Mouse (Mus musculus) activated CD4-positive, CD25-positive, alpha-beta regulatory T cell, adult 4 months (primary cell): ENCODE results near the gene 1700008O03Rik. TPM values are rescaled to one million over a fixed set of nuclear protein-coding genes. Genes with fewer than 3 reads are reported as not detected.

Experiments used
- ATAC-seq: one replicate; pipeline ENCODE4 v1.8.0; 2017
- polyA plus RNA-seq, 2 experiments: library from polyadenylated mRNA; unstranded; fragments of 100-300 nt; shearing (Covaris generic); gene quantifications; one replicate each; pipeline ENCODE4 v1.2.1; 2017

Gene 1700008O03Rik
- polyA plus RNA-seq, 2 experiments from 2014 or later, result 0.59 to 0.66 TPM

DNA sequence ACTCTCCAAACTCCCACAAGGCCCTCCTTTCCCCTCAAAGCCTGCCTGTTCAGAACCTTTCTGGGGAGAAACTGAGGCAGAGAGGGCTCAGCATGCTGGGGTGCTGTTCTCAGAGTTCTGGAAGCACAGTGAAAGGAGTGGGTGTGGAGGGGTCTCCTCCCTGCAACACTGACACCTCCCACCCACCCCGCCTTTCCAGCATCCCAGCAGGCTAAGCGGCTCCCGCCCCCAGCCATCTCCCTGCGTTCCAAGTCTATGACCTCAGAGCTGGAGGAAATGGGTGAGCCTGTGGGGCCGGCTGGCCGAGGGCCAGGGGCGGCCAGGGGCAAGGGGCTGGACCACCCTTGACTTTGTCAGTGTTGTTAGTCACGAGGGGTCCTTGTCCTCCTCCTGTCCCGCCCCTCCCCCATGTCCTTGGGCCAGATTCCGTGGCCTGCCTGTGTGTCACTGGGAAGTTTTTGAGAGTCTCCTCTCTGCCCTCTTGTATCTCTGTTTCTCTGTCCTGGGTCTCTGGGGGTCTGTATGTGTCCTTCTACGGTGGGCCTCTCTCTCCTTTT, 42.1 kb downstream of the 1700008O03Rik start:
- ATAC-seq, result no peak

DNA sequence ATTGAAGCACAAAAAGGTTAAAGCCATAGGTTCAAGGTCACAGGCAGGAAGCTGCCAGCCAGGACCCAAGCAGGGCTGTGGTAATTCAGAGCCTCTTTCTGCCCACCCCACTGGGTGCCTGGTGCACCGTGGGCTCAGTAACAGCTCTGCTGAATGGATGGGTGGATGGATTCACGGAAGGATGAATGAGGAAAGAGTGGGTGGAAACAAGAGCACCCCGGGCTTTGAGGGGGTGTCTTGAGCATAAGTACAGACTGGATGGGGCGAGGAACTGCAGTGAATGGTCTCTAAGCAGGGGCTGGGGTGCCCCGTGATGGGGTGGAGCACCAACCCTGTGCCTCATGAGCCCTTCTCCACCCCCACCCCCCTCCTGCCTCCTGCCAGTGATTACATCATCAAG, 43.9 kb downstream of the 1700008O03Rik start:
- ATAC-seq, result no peak

DNA sequence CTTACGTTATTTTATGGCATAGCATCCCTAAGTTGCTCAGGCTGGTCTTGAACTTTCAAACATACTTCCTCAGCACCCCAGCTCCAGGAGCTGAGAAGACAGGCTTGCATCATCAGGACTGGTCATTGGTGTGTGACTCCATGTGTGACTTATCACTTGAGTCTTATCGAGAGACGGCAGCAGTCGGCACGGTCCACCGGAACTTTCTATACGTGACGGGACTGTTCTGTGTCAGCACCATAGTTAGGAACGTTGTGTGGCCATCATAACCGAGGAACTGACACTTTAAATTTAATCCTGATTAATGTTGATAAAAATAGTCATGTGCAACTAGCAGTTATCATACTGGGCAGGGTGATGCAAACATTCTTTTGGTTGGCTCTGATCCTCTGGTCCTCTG, 44.5 kb downstream of the 1700008O03Rik start:
- no peak for ATAC-seq

DNA sequence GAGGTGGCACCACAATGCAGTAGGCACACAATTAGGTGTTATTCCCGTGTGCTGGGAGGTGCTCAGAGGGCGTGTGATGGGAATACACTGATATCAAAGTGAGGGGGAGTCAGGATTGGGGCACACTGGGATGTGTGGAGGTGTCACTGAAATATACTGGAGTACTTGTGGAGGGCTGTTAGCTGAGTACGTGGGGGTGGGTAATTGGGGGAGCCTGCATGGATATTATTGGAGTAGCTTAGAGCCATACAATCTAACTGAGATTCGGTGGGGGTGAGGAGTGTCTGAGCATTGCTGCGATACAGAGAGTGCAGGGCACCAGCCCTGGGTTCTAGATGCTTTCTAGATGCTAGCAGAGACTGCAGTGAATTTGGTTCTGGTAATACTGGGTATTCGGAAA, 45.4 kb downstream of the 1700008O03Rik start:
- no peak for ATAC-seq

- ATAC-seq, result no peak
Measured at GRCm38 (mm10) chr7:44337121-44337849, 48.3 kb downstream of the 1700008O03Rik start.

GRCm38 (mm10) chr7:44336046-44337021, 49.3 kb downstream of the 1700008O03Rik start:
- no peak for ATAC-seq

DNA sequence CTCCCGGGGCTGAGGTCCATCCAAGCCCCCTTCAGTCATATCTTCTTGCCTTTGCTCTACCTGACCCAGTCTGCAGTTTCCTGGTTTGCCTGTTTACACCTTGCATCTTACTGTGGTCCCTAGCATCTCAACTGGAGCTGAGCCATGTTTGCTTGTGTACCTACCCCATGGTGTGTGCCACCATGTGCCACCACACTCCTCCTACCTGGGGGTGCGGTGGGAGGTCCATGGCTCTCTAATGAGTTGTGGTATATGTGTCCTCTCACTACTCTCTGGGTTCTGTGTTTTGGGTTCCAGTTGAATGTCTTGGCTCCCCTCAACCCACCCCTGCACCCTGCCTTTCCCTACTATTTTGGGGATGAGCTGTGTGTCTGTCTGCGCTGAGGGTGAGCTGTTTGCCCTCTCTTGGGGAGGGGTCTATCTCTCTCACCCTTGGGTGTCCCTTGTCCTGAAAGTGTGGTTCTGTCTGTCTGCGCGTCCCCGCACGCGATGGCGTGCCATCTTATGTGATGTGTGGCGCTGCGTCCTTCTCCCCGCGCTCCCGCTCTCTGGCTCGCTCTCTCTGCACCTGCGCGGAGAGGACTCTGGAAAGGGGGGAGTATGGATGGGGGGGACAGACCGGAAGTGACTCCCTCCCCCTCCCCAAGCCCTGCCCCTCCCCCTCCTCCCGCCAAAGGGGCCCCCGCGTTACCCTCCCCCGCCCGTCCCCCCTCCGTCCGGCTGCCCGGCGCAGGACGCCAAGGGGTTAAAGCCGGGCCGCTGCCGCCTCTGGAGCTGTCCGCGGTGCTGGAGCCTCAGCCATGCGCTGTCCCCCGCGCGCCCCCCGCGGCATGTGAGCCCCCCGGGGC, 50.4 kb downstream of the 1700008O03Rik start:
- ATAC-seq, result no peak

DNA sequence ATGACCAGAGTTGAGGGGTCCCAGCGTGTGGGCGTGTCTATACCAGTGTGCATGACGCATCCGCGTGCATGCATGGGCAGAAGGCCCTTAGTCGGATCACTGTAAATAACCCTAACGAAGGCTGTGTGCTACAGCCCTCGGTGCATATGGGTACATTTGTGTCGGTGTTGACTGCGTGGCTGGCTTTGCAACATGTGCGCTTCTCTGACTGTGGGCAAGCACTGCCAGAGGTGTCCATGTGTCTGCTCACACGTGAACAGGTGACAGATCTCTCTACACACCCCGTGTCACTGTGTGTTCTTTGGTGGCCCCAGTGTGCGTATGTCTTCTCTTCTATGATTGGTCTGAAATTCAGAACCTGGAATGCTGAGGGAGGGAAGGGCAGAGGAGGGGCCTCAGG, 51.5 kb downstream of the 1700008O03Rik start:
- no peak for ATAC-seq

DNA sequence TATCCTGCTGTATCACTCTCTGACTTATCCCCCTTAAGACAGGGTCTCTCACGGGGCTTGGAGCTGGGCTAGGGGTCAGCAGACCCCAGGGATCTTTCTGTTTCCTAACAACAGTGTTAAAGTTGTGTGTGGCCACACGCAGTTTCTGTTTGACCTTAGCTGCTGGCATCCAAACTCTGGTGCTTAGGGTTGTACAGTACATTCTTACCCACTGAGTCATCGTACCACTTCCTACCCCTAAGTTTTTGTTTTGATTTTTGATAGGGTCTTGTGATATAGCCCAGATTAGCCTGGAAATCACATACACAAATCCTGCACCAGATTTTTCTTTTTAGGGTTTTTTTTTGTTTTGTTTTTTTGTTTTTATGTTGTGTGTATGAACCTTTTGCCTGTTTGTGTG, 53.3 kb downstream of the 1700008O03Rik start:
- no peak for ATAC-seq

DNA sequence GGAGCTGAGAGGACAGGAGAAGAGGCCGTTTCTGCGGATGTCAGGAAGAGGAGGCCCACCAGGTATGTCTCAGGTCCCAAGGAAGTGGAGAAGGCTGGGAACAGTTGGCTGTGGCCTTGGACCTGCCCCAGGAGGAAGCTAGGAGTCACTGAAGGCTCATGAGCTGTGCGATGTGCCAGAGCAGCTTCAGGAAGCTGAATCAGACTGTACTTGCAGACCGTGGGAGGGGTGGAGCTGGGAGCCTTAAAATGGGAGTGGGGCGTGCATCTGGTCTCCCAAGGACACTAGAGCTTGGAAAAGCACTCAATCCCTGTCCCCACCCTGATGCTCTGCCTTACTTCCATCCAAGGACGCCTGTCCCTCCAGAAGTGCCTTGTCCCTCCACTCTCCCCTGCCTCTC, 59.0 kb downstream of the 1700008O03Rik start:
- no peak for ATAC-seq

DNA sequence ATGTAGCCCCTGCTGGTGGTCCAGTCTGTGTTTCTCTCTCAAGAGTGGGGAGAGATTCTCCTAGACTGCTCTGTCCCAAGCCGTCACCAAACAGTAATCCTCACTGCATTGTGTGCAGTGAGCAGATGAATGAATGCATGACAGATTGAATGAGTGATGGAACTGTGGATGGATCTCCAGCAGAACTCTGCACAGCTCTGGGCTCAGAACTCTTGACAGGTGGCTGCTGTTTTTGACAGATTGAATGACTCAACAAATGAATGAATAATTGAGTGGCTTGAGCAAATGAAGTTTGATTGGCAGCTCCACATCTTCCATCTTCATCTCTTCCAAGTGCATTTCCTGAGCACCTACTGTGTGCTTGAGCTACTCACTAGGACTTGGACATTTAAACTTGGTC, 63.3 kb downstream of the 1700008O03Rik start:
- ATAC-seq, result no peak

DNA sequence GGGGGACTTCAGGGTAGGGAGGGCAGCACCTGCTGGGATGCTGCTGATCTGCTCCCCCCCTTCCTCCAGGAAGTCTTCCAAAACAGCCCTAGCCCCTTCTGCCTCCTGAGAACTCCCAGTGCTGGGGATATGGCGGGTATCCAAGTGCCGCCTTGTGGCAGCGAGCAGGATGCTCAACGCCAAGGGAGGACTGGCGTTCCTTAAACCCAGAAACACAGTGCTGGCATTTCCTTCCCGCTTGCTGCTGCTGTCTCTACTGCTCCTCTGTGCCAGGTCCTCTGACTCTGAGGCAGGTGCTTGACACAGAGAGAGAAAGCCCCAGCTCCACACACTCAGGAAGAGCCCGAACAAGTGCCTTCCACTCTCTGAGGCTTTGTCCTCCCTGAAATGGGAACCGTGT, 64.7 kb downstream of the 1700008O03Rik start:
- ATAC-seq, result no peak

DNA sequence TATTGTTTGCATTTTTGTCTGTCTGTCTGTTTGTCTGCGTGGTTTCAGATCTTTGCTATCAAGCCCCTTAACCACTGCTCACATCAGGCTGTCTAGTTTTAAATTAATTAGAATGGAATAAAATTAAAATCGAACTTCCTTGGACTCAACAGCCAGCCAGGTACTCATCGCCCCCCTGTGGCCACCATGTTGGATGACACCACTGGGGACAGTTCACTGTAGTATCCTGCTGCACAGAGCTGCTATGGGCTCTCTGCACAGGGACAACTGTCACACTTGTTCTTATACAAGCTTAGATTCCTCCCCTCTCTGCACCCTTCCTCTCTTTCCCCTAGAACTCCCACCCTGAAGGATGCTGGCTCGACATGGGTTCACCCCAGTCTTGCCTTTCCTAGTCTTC, 67.7 kb downstream of the 1700008O03Rik start:
- no peak for ATAC-seq

- ATAC-seq, result no peak
Measured at GRCm38 (mm10) chr7:44312484-44312883, 73.1 kb downstream of the 1700008O03Rik start.

DNA sequence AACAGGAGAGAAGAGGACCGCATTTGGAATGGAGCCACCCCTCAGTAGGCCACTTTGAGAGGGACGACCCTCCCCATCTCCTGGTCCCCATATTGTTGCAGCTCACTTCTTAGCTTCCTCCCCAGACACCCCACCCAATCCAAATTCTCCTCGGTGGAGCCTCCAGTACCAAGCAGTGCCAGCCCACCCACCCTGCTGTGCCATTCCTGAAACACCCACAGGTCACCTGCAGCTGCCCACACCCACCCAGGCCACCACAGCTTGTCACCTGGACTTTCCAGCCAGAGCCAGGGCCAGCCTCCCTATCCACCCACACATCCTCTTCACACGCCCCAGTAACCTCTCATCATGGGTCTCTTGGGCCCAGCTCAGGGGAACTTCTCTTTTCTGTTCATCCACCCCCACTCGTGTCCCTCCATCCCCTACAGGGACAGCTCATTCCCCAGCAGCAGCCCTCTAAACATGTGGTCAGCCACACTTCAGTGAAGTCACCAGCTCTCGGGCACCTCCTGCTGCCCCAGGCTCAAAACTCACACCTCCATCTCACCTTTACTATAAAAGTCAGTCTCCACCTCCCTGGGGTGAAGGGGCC, 73.8 kb downstream of the 1700008O03Rik start:
- no peak for ATAC-seq

GRCm38 (mm10) chr7:44310878-44311712, 74.5 kb downstream of the 1700008O03Rik start:
- no peak for ATAC-seq

- no peak for ATAC-seq
Measured at GRCm38 (mm10) chr7:44310285-44310877, 75.2 kb downstream of the 1700008O03Rik start.
